Mouse (Mus musculus): ENCODE measurements around the gene Gm20388.
A peak's percentile ranks its signal among the peaks of the same experiment; 100 is the strongest.

Gm20388 gene

DNA sequence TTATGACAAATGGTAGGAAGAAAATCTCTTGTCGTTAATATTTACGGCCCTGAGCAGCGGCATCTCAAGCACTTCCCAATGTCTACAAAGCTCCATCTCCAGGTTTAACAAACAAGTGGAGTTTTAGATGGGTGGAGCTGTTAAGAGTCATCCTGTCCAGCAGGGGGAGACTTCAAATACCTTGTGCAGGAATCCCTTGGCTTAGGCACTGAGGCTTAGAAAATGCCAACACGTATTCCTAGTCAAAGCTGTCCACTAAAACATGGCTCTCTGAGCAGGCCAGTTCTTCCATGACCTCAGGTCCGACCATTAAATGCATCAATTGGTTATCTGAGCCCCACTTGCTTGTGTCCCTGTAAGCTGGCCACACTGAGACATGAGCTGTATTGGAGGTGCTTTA lies 1697.0 kb downstream of the Gm20388 start:
- peak; percentile 67 for DNase-seq (ENCODE audit: low spot score)

DNA sequence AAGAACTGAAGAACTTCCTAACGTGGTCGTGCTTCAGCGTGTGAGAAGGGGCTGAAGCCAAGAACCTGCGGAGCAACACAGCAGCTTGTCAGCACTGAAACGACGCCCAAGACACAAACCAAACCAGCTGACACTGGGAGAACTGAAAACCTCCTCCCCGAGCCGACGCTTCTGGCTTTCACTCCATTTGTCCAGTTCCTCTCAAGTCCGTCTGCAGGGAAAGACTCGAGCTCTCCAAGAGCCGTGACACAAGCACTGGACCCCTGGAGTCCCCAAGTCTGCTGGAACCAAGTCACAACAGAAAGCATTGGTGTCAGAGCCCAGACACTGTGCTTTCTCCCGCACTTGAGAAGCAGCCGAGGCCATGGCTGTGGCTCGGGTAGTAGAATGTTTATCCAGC lies 1698.6 kb downstream of the Gm20388 start:
- no peak for DNase-seq (ENCODE audit: low spot score)

DNA sequence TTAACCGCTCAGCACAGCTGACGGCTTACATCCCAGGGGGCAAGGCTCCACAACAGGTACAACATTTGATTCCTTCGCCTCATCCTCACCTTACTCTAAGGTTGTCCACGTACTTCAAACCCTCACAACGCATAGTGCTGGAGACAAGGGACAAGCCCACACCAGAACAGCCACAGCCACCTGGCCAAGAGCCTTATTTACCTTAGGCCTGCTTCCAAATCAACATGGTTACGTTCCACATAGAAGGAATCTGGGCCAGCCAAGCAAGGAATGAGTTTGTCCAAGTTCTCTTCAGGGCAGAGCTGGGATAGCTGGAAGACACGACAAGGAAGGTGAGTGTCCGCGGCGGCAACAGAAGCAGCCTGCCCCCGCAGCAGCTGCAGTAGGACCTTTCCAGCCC lies 1699.3 kb downstream of the Gm20388 start:
- no peak for DNase-seq (ENCODE audit: low spot score)

DNA sequence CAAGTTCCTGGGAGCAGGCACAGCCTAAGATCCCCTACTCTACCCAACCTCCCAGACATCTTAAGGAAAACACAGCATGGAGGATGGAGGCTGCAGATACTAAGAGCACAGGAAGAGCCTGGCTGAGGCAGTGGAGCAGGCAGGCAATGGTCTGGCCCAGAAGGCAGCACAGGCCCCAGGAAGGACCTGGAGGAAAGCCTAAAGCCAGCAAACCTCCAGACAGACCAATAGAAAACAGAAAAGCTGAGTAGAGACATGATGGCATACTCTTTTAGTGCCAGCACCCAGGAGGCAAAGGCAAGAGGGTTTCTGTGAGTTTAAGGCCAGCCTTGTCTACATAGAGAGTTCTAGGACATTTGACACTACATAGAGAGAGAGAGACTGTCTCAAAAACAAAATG lies 1702.8 kb downstream of the Gm20388 start:
- DNase-seq (ENCODE audit: low spot score): no peak

DNA sequence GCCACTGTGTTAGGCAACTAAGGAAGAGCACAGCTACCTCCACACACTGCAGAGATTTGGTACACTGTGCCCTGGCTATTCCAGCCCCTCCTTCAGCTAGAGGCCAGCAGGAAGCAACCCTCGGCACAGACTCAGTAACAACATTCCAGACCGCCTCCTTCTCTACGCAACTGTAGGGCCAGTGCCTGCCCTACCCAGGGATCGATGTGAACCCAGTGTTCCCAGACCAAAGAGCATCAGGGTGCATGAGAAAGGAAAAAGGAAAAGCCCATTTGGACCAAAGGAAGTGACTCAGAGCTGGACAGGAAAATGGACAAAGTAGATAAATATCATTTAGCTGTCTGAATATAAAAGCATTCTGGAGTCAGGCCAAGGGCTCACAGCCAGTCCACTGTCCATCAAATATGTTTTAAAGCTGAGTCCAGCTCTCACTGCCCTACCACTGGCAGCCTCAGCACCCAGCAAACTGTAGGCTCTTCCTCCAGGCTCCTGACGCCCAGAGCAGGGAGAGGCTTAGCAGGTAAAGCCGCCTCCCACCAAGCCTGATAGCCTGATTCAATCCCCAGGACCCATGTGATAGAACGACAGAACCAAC lies 1708.9 kb downstream of the Gm20388 start:
- DNase-seq (ENCODE audit: low spot score): peak; percentile 58

DNA sequence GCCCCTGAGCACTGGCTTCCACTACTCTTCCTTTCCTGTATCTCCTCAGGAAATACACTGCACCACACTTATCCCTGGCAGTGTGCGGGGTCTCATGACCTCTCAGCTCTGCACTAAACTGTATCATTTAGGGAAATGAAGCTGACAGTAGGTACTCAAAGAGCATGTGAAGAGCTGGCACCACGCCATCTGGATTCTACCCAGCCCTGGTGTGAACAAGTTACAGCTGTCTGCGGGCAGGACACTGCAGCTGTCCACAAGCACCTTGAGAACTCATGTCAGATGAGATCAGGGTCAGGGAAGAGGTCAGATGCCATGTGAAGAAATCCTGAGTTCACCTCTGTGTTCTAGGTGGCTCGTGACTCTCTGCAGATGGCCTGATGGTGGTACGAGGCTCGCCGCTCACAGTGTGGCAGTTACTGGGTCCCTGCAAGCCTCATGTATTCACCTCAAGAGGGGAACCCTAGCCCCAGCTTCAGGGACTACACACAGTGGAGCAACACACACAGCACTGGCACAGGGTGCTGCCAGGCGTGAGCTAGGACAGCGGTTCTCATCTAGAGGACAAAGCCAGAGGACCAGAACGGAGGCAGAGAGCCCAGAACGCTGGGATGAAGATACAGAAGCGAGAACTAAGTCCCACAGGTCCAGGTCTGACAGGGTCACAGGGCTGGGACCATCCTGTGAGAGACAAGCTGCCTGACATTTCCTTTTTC lies 1710.3 kb downstream of the Gm20388 start:
- DNase-seq (ENCODE audit: low spot score): peak; percentile 60

DNA sequence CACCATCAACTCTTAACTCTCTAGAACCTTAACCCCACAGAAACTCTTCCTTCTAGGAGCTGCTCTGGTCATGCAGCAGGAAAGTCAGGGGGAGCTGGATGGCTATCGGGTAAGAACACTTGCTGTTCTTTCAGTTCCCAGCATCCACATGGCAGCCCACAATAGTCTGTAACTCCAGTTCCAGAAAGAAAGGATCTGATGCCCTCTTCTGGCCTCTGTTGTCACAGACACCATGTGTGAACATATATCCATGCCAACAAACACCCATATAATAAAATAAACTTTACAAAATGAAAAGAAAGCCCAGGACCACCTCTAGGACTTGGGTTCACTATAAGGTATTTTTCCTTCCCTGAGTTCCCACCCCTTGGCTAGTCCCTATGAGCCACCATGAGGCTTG lies 1711.2 kb downstream of the Gm20388 start:
- no peak for DNase-seq (ENCODE audit: low spot score)

DNA sequence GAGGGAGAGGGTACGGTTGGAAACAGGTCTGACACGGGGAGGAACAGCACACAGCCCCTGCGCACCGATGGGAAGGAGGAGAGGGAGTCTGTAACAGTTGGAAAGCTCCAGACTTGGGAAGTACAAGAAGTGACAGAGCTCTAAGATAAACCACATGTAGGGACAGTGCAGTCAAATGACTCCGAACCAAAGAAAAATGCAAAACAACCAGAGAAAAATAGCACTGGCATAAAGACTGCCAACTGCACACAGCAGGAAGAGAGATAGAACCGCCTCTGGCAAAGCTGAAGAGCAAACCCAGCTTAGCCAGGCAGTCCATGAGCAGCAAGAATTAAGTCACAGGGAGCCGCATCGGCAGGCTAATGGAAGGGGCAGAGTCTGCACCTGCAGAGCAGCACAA lies 1712.4 kb downstream of the Gm20388 start:
- DNase-seq (ENCODE audit: low spot score): no peak

DNA sequence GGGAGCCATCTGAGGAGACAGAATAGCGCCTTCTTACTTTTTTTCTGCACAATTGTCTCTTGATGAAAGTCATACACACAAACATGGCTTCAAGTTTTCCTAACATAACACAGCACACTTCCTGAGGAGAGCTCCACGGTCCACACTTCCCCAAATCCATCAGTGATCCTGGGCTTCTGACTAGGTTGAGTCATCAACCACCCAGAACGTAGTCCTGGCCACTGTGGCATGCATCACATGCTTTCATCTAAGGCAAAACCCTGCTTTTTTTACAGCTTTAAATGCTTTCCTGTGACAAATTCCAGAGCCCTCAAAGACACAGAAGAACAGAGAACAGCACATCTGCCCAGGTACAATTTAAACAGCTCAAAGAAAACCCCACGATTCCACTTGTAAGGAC lies 1718.0 kb downstream of the Gm20388 start:
- no peak for DNase-seq (ENCODE audit: low spot score)

DNA sequence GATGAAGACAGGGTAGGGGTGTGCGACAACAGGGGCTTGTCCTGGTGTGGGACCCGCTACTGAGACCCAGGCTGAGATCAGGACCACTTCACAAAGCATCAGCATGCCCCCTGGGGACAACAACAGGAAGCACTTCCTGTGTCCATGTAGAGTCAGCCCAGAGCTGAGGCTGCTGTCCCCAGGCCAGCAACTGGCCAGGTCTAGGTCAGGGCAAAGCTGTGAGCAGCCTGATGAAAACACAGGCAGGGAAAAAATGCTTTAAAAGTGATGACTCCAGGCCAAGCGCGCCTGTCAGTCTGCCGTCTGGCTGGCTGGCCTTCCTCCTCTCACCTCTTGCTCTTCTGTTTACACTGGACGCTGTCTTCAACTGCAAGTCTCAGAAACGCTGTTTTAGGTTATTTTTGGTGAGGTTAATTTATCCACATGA lies 1721.0 kb downstream of the Gm20388 start:
- DNase-seq (ENCODE audit: low spot score): peak; percentile 34

DNA sequence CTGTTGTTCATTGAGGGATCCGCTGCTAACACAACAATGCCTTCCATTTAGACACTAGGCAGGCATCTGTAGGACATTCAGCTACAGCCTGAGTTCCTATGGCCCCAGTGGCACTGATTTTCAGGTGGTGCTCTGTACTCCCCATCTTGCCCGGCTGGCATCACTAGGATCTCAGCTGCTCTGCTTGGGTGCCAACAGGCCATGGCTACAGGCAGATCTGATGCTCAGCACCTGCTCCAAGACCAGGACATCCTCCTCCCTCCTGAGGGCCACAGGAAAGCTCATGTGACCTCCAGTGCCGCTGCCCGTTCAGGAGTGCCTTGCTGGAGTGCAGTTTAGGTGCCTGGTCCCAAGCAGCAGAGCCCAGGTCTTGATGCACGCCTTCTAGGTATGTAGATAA lies 1721.8 kb downstream of the Gm20388 start:
- no peak for DNase-seq (ENCODE audit: low spot score)

DNA sequence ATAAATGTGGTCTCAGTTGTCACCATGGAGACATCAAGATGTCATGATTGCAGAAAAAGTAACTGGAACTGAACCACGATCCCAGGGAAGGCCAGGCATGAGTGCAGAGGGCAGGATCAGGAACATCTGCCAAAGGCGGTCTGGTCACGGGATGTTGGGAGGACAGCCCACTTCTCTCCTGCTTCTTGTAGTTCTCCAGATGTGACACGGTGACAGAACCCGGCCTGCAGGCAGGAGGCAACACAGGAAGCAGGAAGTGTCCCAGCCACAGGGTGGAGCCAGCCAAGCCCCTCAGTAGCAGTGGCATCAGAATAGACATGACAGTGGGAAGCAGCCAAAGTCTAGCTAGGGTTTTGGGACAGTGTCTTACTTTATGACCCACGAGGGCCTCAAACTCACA lies 1724.9 kb downstream of the Gm20388 start:
- DNase-seq (ENCODE audit: low spot score): peak; percentile 51

DNA sequence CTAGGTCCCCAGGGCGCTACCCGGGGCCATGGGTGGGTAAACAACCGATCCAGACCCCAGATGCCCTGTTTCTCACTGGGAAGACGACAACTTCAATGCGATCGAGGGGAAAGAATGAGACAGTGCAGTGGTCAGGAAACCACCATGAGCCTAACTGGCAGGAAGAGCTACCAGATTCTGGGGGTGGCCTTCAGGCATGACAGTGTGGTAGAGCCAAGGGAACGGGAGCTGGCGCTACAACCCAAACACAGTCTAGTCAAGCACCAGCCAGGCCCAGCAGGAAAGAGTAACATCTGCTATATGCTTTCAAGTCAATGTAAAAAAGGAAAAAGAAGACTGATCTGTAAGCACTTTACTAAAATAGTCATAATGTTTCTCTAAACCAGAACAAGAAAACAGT lies 1725.5 kb downstream of the Gm20388 start:
- no peak for DNase-seq (ENCODE audit: low spot score)

DNA sequence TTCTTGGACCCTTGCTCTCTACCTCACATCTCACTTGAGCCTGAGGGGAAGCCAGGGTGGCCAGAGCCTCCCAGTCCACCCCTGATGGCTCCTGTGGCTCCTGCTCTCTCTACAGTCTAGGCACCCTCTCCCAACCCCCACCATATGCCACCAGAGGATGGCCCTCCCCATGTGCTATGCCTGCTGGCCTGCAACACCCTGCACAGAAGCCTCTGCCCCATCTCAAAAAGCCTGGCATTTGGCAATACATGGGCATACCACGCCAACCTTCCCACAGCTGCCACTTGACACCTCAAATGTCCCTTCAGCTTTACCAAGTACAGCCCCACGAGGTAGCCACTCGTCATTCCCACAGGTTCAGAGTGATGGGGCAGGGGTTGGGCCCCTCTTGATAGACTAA lies 1732.2 kb downstream of the Gm20388 start:
- DNase-seq (ENCODE audit: low spot score): no peak

DNA sequence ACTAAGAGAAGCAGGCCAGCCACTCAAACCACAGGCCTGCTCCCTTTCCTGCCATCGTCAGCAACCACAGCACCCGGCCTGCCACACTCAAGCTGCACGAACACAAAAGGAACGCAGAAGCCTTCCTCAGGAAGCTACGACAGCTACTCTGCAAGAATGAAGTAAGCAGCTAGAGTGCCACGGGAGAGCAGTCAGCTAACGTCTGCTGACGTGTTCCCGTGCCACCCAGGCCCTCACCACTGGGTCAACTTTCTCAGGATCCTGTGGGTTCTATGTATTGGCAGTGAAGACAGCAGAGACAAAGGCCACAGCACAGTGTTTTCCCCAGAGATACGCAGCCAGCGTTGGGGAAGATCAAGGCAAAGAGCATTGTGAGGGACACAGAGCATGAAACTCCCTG lies 1732.7 kb downstream of the Gm20388 start:
- DNase-seq (ENCODE audit: low spot score): no peak

DNA sequence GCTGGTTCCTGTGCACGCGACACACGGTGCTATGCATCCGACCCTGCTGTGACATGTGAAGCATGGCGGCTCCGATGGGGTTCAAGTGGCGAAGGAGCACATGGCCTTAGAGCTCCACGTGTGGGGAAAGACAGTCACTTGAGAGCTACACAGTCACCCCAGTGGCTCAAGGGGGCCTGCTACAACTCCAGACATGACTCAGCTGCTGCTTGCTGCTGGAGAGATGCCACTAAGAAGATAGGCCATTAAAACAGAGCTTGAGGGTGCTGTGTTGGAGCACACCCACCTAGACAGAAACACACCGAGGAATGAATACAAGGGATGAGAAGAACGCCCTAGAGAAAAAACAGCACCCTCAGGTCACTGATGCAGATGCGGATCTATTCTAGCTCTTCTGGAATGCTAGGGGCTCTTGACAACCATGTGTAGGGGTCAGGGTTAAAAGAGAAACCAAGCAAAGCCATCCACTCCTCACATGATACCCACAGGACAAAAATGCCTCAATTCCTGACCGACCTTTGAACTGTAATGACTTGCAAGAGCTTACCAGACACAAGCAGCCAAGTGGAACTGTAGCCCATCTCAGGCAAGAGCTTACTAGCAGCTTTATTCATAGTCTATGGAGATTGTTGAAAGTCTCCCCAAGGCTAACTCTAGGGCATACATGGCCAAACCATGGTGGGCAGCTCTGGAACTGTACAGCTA lies 1737.0 kb downstream of the Gm20388 start:
- peak; percentile 50 for DNase-seq (ENCODE audit: low spot score)

DNA sequence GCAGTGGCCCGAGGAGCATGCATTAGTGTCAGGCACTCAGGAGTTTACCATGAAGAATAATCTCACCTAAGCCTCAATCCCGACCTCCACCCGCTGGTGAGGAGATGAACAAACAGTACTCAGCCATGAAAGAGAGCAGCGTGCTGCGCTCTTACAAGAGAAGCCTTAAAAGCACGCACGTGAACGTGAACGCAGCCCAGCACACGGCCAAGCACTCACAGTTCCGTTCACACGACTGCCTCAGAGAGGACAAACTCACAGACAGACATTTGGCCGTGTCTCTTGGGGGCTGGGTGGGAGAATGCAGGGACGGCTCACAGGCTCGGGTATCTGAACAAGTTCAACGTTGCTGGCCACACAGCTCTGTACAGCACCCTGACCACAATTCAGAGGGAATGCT lies 1737.8 kb downstream of the Gm20388 start:
- no peak for DNase-seq (ENCODE audit: low spot score)

DNA sequence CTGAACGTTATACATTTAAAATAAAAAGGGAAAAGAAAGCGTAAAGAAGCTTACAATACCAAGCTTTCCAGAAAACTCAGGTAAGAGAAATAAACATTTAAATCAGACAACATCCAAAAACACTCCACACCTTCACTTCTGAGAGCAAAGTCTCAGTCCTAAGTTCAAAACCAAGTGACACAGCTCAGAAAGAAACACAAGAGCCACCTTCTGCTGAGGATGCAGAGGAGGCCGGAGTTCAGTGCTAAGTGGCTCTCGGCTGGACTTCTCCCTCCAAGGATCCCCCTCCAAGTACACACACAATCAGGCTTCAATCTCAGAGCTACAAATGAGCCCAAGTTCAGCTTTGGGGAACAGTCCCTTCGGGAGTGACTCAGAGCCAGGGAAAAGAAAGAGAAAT lies 1738.8 kb downstream of the Gm20388 start:
- no peak for DNase-seq (ENCODE audit: low spot score)

DNA sequence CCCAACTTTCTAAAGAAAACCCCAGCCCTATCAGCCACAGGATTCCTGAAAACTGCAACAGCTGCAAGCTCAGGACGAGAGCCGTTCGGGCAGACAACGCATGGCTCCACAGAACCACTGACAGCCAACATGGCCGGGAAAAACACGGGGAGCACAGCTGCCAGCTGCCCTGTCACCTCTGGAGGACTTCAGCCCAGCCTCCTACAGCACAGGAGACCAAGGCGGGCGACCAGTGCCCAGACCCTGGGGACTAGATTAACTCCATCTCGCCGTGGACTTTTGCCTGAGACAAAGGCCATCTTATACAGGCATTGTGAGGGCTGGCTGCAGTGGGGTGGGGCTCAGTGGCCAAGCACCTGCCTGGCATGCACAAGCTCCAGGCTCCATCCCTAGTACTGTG lies 1739.3 kb downstream of the Gm20388 start:
- DNase-seq (ENCODE audit: low spot score): no peak

DNA sequence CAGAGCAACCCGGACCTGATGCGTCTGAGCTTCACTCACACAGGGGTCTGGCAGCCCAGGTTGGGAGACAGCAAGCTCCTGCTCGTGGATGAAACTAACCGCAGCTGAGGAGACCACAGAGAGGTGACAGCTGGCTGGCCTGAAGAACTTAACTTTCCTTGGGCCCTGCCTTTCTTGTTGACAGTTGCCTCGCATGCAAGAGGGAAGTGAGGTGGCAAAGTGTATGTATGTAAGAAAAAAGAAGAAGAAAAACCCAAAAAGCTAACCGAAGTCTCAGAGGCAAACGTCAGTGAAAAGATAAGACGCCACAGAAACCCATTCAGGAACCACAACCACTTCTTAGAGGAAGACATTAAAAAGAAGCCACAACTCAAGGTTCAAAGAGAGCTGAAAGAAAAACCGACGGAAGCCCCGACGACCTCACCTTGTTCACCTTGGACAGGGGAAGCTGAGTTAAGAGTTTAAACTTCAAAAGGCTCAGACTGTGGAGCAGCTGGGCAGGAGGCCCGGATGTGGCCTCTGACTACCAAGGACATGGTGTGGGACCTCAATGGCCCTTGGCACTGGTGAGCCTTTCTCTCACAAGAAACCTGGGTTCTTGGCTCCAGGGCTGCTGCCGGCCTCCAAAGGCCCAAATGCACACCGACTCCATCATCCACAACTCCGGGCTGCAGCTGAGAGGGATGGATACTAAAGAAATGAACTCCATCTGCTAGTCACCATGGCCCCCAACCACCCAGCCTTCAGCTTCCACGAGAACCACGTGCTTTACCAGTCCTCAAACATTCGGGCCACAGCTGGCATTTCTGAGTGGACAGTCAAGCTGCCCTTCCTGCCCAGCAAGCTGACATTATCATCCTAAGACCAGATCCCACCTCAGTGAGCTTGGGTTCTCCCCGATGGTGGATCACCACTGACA lies 1740.0 kb downstream of the Gm20388 start:
- DNase-seq (ENCODE audit: low spot score): no peak

DNA sequence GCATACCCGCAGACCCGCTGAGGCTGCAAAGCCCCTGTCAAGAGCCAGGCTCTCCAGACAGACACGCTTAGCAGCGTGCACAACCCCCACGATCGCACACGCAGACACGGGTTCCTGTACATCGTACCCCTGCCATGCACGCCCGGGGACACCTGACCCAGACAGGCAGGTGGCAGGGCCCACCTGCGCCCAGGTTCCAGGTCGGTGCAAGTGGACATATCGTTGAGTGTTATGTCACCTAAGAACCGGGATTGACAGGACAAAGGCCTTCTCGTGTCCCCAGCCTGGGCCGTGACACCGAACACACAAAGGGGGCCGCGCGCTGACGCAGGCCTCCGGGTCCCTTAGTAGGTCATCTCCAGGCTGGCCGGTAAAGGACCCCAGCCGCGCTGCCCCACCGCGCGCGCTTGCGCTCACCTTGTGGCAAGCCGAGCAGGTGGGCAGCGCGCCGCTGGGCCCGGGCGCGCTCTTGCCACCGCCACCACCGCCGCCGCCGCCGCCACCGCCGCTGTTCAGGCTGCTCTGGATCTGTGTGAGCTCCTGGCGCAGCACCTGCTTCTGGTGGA lies 1740.8 kb downstream of the Gm20388 start:
- DNase-seq (ENCODE audit: low spot score): no peak

DNA sequence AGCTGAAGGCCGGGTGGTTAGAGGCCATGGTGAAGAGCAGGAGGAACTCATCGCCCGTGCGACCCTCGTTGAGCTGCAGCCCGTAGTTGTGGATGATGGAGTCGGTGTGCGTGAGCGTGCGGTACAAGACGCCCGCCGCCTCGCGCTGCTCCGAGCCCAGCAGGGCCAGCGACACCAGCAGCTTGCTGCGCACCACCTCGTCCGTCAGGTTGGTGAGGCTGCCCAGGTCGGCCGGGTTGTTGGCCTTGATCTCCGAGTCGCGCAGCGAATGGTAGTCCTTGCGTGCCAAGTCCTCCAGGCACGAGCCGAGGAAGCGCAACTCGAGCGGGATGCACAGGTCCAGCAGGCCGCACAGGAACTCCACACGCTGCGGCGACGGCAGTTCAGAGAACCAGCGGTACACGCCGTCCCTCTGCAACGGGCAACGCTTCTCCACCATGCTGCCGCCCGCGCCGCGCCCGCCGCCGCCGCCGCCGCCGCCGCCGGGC lies 1741.3 kb downstream of the Gm20388 start:
- DNase-seq (ENCODE audit: low spot score): peak; percentile 80

Measured in MN1 (cell line).